Mouse (Mus musculus) bone marrow macrophage, adult 2 months (primary cell): ENCODE measurements at regions not wholly inside any gene's neighbourhood (a gene's known extent, or its start where the extent isn't known, plus 50 kb on each side); places are given as distances from the start of the nearest gene placed in this dataset.

Experiments
- CTCF ChIP-seq: IDR thresholded peaks from 2 replicates; pipeline ENCODE4 v1.5.1; 2012; ENCODE audit warnings: low read depth, mild to moderate bottlenecking, low read length, moderate library complexity
- POLR2A ChIP-seq: IDR thresholded peaks from 2 replicates; pipeline ENCODE4 v1.6.1; 2012; ENCODE audit warnings: mild to moderate bottlenecking, low read depth, low read length, borderline replicate concordance

DNA sequence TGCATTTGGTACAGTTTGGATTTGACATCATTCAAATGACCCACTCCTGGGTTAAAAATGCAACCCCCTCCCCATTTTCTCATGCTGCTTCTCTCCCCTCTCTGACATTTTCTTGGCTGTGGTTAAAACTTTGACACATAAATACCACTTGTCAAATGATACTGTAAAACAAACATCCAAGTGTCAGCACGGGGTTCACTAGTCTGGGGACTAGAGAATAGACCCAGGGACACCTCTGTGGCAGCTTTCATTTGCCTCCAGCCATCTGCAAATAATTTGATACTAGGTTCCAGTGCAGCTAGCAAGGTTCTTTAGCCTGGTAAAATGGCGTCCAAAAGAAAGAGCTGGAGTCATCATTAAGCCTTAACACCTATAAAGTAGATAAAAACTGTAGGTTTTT is 312.7 kb upstream of the Sfrp2 start:
- TF ChIP-seq CTCF (no peak), POLR2A (no peak)
